Mouse (Mus musculus): ENCODE results near the gene Auts2. TPM values are rescaled to one million over a fixed set of nuclear protein-coding genes. Genes with fewer than 3 reads are reported as not detected.

Gene Auts2
- total RNA-seq, 2 experiments from 2014 or later, result 19.4 to 30.5 TPM

- intact Hi-C loops (cut with DNase I; ENCODE audit: low total_unique reads), result no loop called here
- DNase-seq, result no peak
These were observed 626.2 kb downstream of the Auts2 start for GRCm38 (mm10) chr5:131916791-131917403.

- no peak for DNase-seq
- intact Hi-C loops (cut with DNase I; ENCODE audit: low total_unique reads), result no loop called here
These were observed 629.6 kb downstream of the Auts2 start for GRCm38 (mm10) chr5:131913562-131913961.

- no peak for DNase-seq
- intact Hi-C loops (cut with DNase I; ENCODE audit: low total_unique reads), result no loop called here
These were observed 630.2 kb downstream of the Auts2 start for GRCm38 (mm10) chr5:131912983-131913382.

GRCm38 (mm10) chr5:131906313-131906712 is 636.8 kb downstream of the Auts2 start:
- no peak for DNase-seq
- intact Hi-C loops (cut with DNase I; ENCODE audit: low total_unique reads), result no loop called here

GRCm38 (mm10) chr5:131904478-131904877 is 638.7 kb downstream of the Auts2 start:
- DNase-seq, result no peak
- intact Hi-C loops (cut with DNase I; ENCODE audit: low total_unique reads), result no loop called here

GRCm38 (mm10) chr5:131898048-131898638 is 645.0 kb downstream of the Auts2 start:
- intact Hi-C loops (cut with DNase I; ENCODE audit: low total_unique reads), result no loop called here
- DNase-seq, result no peak

GRCm38 (mm10) chr5:131886636-131887035 is 656.5 kb downstream of the Auts2 start:
- intact Hi-C loops (cut with DNase I; ENCODE audit: low total_unique reads), result no loop called here

GRCm38 (mm10) chr5:131876569-131876968 is 666.6 kb downstream of the Auts2 start:
- no peak for DNase-seq
- intact Hi-C loops (cut with DNase I; ENCODE audit: low total_unique reads), result no loop called here

More at GRCm38 (mm10) chr5:131886636-131887035, 656.5 kb downstream of the Auts2 start:
- DNase-seq, result no peak

GRCm38 (mm10) chr5:131875976-131876375 is 667.2 kb downstream of the Auts2 start:
- DNase-seq, result no peak
- intact Hi-C loops (cut with DNase I; ENCODE audit: low total_unique reads), result no loop called here

- intact Hi-C loops (cut with DNase I; ENCODE audit: low total_unique reads), result no loop called here
- no peak for DNase-seq
These were observed 670.0 kb downstream of the Auts2 start for GRCm38 (mm10) chr5:131873116-131873515.

GRCm38 (mm10) chr5:131869711-131870499 is 673.2 kb downstream of the Auts2 start:
- no peak for DNase-seq
- intact Hi-C loops (cut with DNase I; ENCODE audit: low total_unique reads), result no loop called here

- DNase-seq, result no peak
- intact Hi-C loops (cut with DNase I; ENCODE audit: low total_unique reads), result no loop called here
These were observed 677.9 kb downstream of the Auts2 start for GRCm38 (mm10) chr5:131865200-131865599.

- no peak for DNase-seq
- intact Hi-C loops (cut with DNase I; ENCODE audit: low total_unique reads), result no loop called here
These were observed 685.2 kb downstream of the Auts2 start for GRCm38 (mm10) chr5:131857976-131858375.

- DNase-seq, result peak; percentile 51
- intact Hi-C loops (cut with DNase I; ENCODE audit: low total_unique reads), result no loop called here
These were observed 687.8 kb downstream of the Auts2 start for GRCm38 (mm10) chr5:131855358-131855757.

- no peak for DNase-seq
- intact Hi-C loops (cut with DNase I; ENCODE audit: low total_unique reads), result no loop called here
These were observed 691.3 kb downstream of the Auts2 start for GRCm38 (mm10) chr5:131851597-131852453.

GRCm38 (mm10) chr5:131850632-131851335 is 692.4 kb downstream of the Auts2 start:
- DNase-seq, result no peak
- intact Hi-C loops (cut with DNase I; ENCODE audit: low total_unique reads), result no loop called here

- intact Hi-C loops (cut with DNase I; ENCODE audit: low total_unique reads), result no loop called here
These were observed 693.5 kb downstream of the Auts2 start for GRCm38 (mm10) chr5:131849644-131850043.

GRCm38 (mm10) chr5:131844519-131844800 is 698.7 kb downstream of the Auts2 start:
- DNase-seq, result no peak
- intact Hi-C loops (cut with DNase I; ENCODE audit: low total_unique reads), result no loop called here

More at GRCm38 (mm10) chr5:131849644-131850043, 693.5 kb downstream of the Auts2 start:
- DNase-seq, result no peak

GRCm38 (mm10) chr5:131843766-131844518 is 699.2 kb downstream of the Auts2 start:
- DNase-seq, result peak; percentile 24
- intact Hi-C loops (cut with DNase I; ENCODE audit: low total_unique reads), result no loop called here
